Mouse (Mus musculus): Measurements from ENCODE around the gene Xxylt1. TPM values are rescaled to one million over a fixed set of nuclear protein-coding genes. Genes with fewer than 3 reads are reported as not detected.

Gene Xxylt1
- polyA plus RNA-seq, 1 experiment from 2014 or later: 12.7 TPM

GRCm38 (mm10) chr16:30979905-30980304 is 101.3 kb downstream of the Xxylt1 start:
- ATAC-seq (ENCODE audit: low FRiP score): no peak
- Histone ChIP-seq H3K4me1 (peaks cover 20% of the 10 kb centered on the region), H3K9ac (no peak overlapping the region), H3K9me3 (no peaks in the 10 kb centered on the region), H3K27ac (no peak overlapping the region), H3K36me3 (replicated peaks) (no peaks in the 10 kb centered on the region), H3K27me3 (no peaks in the 10 kb centered on the region), H3K4me2 (no peak overlapping the region), H3K4me3 (replicated peaks) (no peak overlapping the region)
- 92% methylated on average over 11 of the region's 11 CpGs for WGBS

DNA sequence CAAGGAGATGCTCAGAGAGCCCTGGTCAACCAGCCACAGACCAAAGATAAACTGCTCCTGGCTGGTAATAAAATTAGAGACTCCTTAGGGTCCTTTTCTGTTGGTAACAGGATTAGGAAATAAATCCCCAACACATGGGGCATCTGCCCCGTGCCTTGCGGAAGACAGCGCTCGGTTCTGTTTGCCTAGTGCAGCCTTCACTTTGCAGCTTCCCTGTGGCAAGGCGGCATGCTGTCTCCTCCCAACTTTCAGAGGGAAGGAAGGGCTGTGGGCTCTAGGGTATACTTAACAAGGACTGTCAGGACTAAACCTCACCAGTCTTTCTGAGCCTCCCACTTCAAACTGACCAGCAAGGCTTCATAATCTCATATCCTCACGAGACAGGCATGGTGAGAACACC is 103.5 kb downstream of the Xxylt1 start:
- no peak overlapping the region for H3K4me2 ChIP-seq
- no peak overlapping the region for H3K27ac ChIP-seq
- H3K9me3 ChIP-seq: no peaks in the 10 kb centered on the region
- 56% methylated on average over 6 of the region's 6 CpGs for WGBS
- no peak overlapping the region for H3K9ac ChIP-seq
- H3K27me3 ChIP-seq: 0 out of 2 replicates have a peak, but pooled peaks cover 3% of the 10 kb centered on the region
- ATAC-seq (ENCODE audit: low FRiP score): no peak
- H3K36me3 ChIP-seq (replicated peaks): no peaks in the 10 kb centered on the region
- peaks cover 17% of the 10 kb centered on the region for H3K4me1 ChIP-seq
- H3K4me3 ChIP-seq (replicated peaks): no peak overlapping the region

DNA sequence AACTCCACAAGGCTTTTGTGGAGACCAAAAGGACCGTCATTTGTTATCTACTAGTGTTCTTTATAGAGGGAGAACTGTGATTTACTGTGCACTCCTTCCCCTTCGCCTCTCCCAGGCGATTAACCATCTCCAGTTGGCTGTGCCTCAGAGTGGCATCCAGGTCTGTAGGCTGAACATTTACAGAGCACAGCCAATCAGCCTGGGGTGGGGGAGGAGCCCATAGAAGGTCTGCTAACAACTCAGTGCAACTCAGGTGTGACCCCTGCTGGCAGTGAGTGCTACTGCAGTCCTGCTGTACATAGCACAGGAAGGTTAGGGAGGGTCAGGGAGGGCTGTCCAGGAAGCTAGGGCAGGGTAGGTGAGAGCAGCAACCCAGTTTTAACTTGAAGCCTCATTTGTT is 104.0 kb downstream of the Xxylt1 start:
- ATAC-seq (ENCODE audit: low FRiP score): peak; percentile 97
- Histone ChIP-seq H3K9me3 (no peaks in the 10 kb centered on the region), H3K27me3 (0 out of 2 replicates have a peak, but pooled peaks cover 3% of the 10 kb centered on the region), H3K4me3 (replicated peaks) (no peak overlapping the region), H3K4me1 (peaks cover 17% of the 10 kb centered on the region), H3K9ac (no peak overlapping the region), H3K36me3 (replicated peaks) (no peaks in the 10 kb centered on the region), H3K4me2 (no peak overlapping the region; the same call in 1 of the 2 replicates), H3K27ac (no peak overlapping the region)
- WGBS: 7% methylated on average over 3 of the region's 3 CpGs

DNA sequence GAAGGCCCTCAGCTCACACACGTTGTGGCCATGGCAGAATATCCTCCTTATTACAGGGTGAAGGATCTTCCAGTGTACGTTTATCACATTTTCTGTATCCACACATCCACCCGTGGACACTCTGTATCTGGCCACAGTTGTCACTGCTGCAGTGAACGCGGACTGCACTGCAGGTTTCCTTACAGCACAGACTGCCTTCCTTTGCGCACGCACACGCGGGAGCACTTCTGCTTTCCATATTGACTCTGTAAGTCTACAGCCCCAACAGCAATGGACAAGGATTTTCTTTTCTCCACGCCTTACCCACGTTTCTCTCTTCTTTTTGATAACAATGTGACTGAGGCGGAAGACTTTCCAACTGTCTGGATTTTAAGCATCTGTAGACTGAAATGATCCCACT is 106.7 kb downstream of the Xxylt1 start:
- Histone ChIP-seq H3K4me3 (replicated peaks) (no peak overlapping the region), H3K9ac (no peak overlapping the region), H3K36me3 (replicated peaks) (no peaks in the 10 kb centered on the region), H3K4me1 (peaks cover 17% of the 10 kb centered on the region), H3K9me3 (no peaks in the 10 kb centered on the region), H3K4me2 (no peak overlapping the region), H3K27ac (no peak overlapping the region), H3K27me3 (0 out of 2 replicates have a peak, but pooled peaks cover 3% of the 10 kb centered on the region)
- no peak for ATAC-seq (ENCODE audit: low FRiP score)
- WGBS: 92% methylated on average over 12 of the region's 12 CpGs

DNA sequence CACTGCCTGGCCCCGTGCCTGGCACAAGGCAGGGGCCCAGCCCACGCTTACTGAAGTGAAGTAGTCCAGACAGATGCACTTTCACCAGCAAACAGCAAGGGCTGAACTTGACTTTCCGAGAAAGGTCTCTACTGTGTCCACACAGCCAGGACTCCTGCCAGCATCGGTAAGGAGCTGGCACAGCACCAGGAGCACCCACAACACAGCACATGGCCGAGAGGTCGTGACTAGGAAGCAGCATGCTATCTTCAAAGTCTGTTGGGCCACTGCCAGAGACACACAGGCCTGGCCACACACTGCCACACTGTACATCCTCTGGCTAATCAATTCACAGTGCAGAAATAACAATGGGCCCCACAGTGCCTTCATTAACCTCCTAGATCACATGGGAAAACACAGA is 107.8 kb downstream of the Xxylt1 start:
- no peak for ATAC-seq (ENCODE audit: low FRiP score)
- H3K27me3 ChIP-seq: 0 out of 2 replicates have a peak, but pooled peaks cover 3% of the 10 kb centered on the region
- H3K9ac ChIP-seq: no peak overlapping the region
- 72% methylated on average over 6 of the region's 6 CpGs for WGBS
- H3K9me3 ChIP-seq: no peaks in the 10 kb centered on the region
- H3K27ac ChIP-seq: peak overlapping the region; percentile 31; the same call in 1 of the 2 replicates
- no peak overlapping the region for H3K4me3 ChIP-seq (replicated peaks)
- H3K4me2 ChIP-seq: no peak overlapping the region
- peaks cover 23% of the 10 kb centered on the region for H3K4me1 ChIP-seq
- no peaks in the 10 kb centered on the region for H3K36me3 ChIP-seq (replicated peaks)

GRCm38 (mm10) chr16:30971950-30972541 is 109.2 kb downstream of the Xxylt1 start:
- Histone ChIP-seq H3K4me2 (no peak overlapping the region), H3K9ac (no peak overlapping the region), H3K27ac (no peak overlapping the region), H3K36me3 (replicated peaks) (no peaks in the 10 kb centered on the region), H3K4me1 (peaks cover 15% of the 10 kb centered on the region), H3K27me3 (0 out of 2 replicates have a peak, but pooled peaks cover 3% of the 10 kb centered on the region), H3K9me3 (no peaks in the 10 kb centered on the region), H3K4me3 (replicated peaks) (no peak overlapping the region)
- 91% methylated on average over 18 of the region's 18 CpGs for WGBS
- no peak for ATAC-seq (ENCODE audit: low FRiP score)

DNA sequence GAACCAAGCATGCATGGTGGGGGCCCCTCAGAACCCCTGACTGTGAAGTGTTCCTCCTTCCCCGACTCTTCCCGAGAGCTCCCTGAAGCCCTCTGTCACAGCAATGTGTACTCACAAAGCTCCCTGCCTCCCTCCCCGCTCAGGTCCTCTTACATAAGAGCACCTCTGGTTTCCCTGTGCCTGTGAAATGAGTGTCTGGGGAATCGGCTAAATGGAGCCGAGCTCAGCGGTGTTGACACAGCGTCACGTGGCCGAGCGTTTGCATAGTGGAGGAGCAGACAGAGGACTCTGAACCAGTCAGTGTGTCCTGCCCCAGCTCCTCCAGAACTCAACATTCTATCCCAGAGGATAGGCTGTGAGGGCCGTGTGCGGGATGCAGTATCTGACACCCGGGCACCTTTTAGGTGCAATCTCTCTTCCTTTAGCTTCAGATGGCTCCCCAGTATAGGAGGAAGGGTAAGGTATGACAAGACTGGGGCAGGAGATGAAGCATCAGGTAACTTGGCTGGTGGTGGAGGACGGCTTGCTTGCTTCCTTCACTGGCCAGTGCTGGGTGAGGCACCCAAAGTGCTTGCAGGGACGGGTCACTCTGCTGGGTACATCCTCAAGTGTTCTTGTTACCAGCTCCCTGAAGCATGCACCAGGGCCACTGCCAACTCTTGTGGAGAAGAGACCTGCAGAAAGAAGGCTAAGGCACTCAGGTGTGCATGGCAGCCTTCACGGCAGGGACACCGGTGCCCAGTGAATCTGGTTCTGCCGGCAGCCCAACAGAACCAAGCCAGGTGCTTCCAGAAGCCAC is 111.8 kb downstream of the Xxylt1 start:
- Histone ChIP-seq H3K4me3 (replicated peaks) (no peak overlapping the region), H3K9ac (no peak overlapping the region; the same call in 1 of the 2 replicates), H3K27me3 (0 out of 2 replicates have a peak, but pooled peaks cover 3% of the 10 kb centered on the region), H3K36me3 (replicated peaks) (no peaks in the 10 kb centered on the region), H3K4me1 (peaks cover 9% of the 10 kb centered on the region), H3K9me3 (no peaks in the 10 kb centered on the region), H3K4me2 (no peak overlapping the region), H3K27ac (no peak overlapping the region)
- peak; percentile 60; the same call in 1 of the 2 replicates for ATAC-seq (ENCODE audit: low FRiP score)
- WGBS: 78% methylated on average over 18 of the region's 18 CpGs

DNA sequence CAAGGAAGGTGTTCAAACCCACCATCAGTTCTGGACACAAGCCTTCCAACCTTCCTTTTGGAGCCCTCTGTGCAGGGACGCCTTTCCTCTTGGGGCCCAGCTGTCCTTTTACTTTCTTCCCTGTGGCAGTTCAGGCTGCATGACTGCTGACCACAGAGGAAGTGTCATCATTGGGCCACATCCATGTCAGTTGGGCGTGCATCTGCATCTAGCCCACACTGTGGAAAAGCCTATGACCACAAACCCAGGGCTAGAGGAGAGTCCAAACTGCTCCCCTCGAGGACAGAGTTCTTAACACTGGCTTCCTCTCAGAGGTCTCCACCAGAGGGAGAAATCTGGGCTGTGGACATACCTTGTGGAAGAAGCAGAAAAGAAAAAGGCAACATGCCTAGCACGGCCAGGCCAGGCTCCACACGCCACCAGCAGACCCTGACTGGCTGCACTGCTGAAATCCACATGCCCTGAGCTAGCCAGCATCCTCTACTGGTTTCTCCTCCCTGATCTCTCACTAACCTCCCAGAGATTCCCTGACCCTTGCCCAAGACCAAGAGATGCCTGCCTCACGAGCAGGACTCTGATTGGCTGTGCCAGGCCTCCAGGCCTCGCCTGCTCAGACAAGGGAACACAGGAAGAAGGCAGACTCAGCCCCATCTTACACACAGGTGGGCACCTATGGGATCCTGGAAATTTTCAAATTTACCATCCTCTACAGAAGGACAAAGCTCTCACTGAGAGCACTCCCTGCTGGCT is 112.7 kb downstream of the Xxylt1 start:
- Histone ChIP-seq H3K9me3 (no peaks in the 10 kb centered on the region), H3K4me3 (replicated peaks) (no peak overlapping the region), H3K9ac (no peak overlapping the region), H3K4me1 (peaks cover 9% of the 10 kb centered on the region), H3K27me3 (0 out of 2 replicates have a peak, but pooled peaks cover 3% of the 10 kb centered on the region), H3K27ac (no peak overlapping the region), H3K36me3 (replicated peaks) (no peaks in the 10 kb centered on the region), H3K4me2 (no peak overlapping the region)
- WGBS: 84% methylated on average over 7 of the region's 7 CpGs
- ATAC-seq (ENCODE audit: low FRiP score): peak; percentile 14; the same call in 1 of the 2 replicates

DNA sequence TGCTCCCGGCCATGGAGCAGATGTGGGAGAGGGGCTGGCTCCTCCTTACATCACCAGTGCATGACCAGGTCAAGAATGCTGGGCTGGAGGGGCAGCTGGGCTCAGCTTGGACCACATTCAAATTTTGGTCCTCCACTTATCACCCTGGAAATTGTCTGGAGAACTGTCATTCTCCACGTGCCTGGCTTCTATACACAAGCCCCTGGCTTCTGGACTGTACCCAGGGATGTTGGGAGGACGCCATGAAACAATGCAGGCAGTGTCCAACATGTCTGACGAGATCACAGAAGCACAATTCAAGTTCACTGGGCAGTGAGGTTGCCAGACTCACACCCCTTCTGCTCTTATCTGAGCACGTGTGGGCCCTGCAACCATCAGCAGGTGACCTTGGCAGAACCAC is 114.5 kb downstream of the Xxylt1 start:
- no peak for ATAC-seq (ENCODE audit: low FRiP score)
- 86% methylated on average over 5 of the region's 5 CpGs for WGBS

DNA sequence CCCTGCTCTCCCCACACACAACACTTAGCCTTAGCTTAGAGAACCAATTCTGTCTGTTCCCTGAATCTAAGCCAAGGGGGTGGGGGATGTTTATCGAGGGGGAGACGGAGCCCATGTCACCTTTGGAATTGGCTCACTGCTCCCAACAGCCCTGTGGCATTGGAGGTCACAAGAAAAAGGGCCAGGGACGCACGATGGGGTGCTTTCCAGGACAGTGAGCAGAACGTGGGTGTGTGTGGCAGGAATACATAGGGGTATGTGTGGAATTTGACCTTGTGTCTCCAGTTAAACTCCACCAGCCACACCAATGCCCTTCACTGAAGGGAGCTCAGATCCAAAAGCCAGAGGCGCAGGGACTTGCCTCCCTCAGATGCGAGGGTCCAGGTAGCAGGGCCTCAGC is 116.3 kb downstream of the Xxylt1 start:
- Histone ChIP-seq H3K36me3 (replicated peaks) (no peaks in the 10 kb centered on the region), H3K9me3 (no peaks in the 10 kb centered on the region), H3K27ac (no peak overlapping the region), H3K9ac (no peak overlapping the region), H3K4me1 (peaks cover 6% of the 10 kb centered on the region; the same call in 1 of the 2 replicates), H3K27me3 (no peaks in the 10 kb centered on the region), H3K4me3 (replicated peaks) (no peak overlapping the region), H3K4me2 (no peak overlapping the region)
- ATAC-seq (ENCODE audit: low FRiP score): no peak
- 79% methylated on average over 7 of the region's 7 CpGs for WGBS

More for the DNA sequence above, 114.5 kb downstream of the Xxylt1 start:
- H3K4me1 ChIP-seq: peaks cover 6% of the 10 kb centered on the region; the same call in 1 of the 2 replicates
- H3K27ac ChIP-seq: no peak overlapping the region
- no peak overlapping the region for H3K9ac ChIP-seq
- no peak overlapping the region for H3K4me3 ChIP-seq (replicated peaks)
- no peaks in the 10 kb centered on the region for H3K9me3 ChIP-seq
- no peak overlapping the region for H3K4me2 ChIP-seq
- no peaks in the 10 kb centered on the region for H3K27me3 ChIP-seq
- H3K36me3 ChIP-seq (replicated peaks): no peaks in the 10 kb centered on the region

DNA sequence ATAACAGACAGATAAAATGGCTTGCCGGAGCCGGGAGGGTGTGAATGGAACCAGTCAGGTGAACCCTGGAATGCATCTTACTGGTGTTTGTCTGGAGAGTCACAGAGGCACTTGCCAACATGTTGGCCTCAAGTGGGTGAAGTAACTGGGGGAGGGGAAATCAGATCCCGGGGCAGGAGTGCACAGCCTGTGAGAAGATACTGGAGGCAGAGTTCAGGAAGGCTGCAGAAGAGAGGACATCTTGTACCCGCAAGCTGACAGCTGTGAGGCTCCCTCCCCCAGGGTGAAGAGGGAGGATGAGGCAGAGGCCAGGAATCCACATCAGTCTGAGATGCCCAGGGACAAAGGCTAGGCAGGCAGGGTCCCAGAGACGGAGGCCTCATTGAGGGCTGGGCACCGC is 116.8 kb downstream of the Xxylt1 start:
- WGBS: 79% methylated on average over 6 of the region's 6 CpGs

DNA sequence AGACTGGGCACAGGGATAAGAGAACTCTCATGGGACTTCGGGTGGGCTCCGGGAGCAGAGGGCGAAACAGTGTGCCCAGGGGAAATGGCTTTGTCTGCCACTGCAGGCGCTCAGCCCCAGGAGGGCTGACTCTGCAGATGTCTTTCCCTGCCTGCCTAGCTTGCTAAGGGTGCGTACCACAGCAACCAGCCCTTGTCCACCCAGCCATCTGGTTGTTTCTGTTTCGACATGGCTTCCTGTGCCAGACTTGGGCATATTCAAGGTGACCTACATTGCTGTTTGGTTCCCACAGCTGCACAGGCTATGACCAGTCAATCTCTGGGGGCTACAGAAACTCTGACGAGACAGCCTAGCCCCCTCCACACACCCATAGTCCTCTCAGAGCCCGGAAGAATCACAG is 118.7 kb downstream of the Xxylt1 start:
- 88% methylated on average over 8 of the region's 8 CpGs for WGBS
- Histone ChIP-seq H3K27me3 (no peaks in the 10 kb centered on the region), H3K9ac (no peak overlapping the region), H3K36me3 (replicated peaks) (no peaks in the 10 kb centered on the region), H3K9me3 (no peaks in the 10 kb centered on the region), H3K4me1 (no peaks in the 10 kb centered on the region), H3K4me2 (no peak overlapping the region), H3K4me3 (replicated peaks) (no peak overlapping the region), H3K27ac (no peak overlapping the region)
- no peak for ATAC-seq (ENCODE audit: low FRiP score)

More for the DNA sequence above, 116.8 kb downstream of the Xxylt1 start:
- no peaks in the 10 kb centered on the region for H3K36me3 ChIP-seq (replicated peaks)
- H3K27me3 ChIP-seq: no peaks in the 10 kb centered on the region
- no peak overlapping the region for H3K9ac ChIP-seq
- no peaks in the 10 kb centered on the region for H3K9me3 ChIP-seq
- H3K27ac ChIP-seq: no peak overlapping the region
- no peak overlapping the region for H3K4me2 ChIP-seq
- peaks cover 4% of the 10 kb centered on the region; the same call in 1 of the 2 replicates for H3K4me1 ChIP-seq
- H3K4me3 ChIP-seq (replicated peaks): no peak overlapping the region
- no peak for ATAC-seq (ENCODE audit: low FRiP score)
